Mouse (Mus musculus): ENCODE results near the gene Map3k4.

Map3k4 gene

GRCm38 (mm10) chr17:12318663-12319201, at the start of gene Map3k4:
TSS of gene Map3k4 (minus strand) at chr17:12318796.
- peak; percentile 96 for DNase-seq (ENCODE audit: inconsistent ontology term)

GRCm38 (mm10) chr17:12367373-12367930, 48.9 kb upstream of the Map3k4 start:
- DNase-seq (ENCODE audit: inconsistent ontology term): peak; percentile 60

GRCm38 (mm10) chr17:12364426-12364735, 45.8 kb upstream of the Map3k4 start:
- no peak for DNase-seq (ENCODE audit: inconsistent ontology term)

- DNase-seq (ENCODE audit: inconsistent ontology term): peak; percentile 49
Measured at GRCm38 (mm10) chr17:12363601-12364425, 45.2 kb upstream of the Map3k4 start.

DNA sequence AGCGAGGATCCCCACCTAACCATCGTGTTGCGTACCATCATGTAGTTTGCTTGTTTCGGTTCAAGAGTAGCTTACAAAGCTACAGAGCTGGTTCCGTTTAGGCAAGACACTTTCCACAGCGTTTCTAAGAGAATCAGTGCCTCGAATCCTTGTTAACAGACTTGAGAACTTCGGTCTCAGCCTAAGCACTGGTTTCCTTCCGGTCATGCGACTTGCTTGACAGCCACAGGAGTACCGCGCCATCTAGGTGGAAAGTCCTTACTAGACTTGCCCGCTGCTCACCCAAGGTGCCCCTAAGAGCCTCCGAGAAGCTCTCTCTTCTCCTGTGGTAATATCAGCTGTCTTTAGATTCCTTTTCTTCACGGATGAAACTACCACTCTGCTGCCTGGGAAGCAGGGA, 41.3 kb upstream of the Map3k4 start:
- DNase-seq (ENCODE audit: inconsistent ontology term): no peak

GRCm38 (mm10) chr17:12352781-12353180, 34.2 kb upstream of the Map3k4 start:
- DNase-seq (ENCODE audit: inconsistent ontology term): no peak

DNA sequence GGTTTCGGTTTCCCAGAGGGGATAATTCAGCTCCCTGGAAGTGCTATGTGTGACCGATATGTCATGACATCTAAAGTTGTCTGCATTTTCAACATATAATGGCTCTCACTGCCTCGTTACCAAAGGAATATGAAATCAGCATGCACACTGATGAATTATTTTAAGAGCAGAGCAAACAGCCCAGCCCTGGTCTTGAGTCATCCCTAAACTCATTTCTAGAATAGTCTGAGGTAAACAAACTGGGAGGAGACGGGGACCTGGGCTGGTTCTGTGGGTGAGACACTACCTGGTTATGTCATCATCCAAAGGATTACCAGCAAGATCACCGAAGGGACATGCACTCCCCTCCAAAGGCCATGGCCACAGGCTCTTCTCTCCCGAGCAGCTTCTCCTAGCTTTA, 33.0 kb upstream of the Map3k4 start:
- no peak for DNase-seq (ENCODE audit: inconsistent ontology term)

- DNase-seq (ENCODE audit: inconsistent ontology term): no peak
Measured at GRCm38 (mm10) chr17:12347462-12347861, 28.9 kb upstream of the Map3k4 start.

DNA sequence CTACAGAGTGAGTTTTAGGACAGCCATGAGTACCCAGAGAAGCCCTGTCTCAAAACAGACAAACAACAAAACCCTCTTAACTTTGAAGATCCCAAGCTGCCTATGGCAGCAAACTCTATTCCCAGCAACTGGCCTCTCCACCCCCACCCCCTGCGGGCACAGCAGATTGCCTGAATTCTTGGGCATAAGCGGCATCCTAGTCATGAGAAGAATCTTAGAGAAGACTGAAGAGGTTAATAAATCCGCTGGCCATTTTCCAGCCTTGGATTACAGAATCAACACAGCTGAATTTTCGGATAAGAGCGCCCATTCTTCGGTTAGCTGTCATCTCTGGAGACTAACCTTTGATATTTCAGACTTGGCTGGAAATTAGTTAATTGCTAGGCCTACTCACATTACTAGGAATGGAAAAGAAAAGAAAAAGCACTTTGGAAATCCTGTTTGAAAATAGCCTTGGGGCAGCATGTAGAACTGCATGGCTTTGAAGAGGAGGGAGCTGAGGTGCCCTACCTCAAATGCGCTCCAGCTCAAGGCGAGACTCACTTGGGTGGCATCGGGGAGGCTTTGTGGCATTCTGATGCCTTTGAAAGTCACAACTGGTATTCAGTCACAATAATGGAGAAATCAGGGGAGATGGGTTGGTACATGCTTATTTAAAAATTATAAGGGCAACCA, 25.2 kb upstream of the Map3k4 start:
- peak; percentile 95 for DNase-seq (ENCODE audit: inconsistent ontology term)

GRCm38 (mm10) chr17:12337156-12337555, 18.6 kb upstream of the Map3k4 start:
- DNase-seq (ENCODE audit: inconsistent ontology term): no peak

- DNase-seq (ENCODE audit: inconsistent ontology term): no peak
Measured at GRCm38 (mm10) chr17:12336073-12336868, 17.7 kb upstream of the Map3k4 start.

GRCm38 (mm10) chr17:12335115-12335514, 16.5 kb upstream of the Map3k4 start:
- no peak for DNase-seq (ENCODE audit: inconsistent ontology term)

GRCm38 (mm10) chr17:12327847-12328518, 9.4 kb upstream of the Map3k4 start:
- DNase-seq (ENCODE audit: inconsistent ontology term): peak; percentile 84

GRCm38 (mm10) chr17:12319786-12320185, 1.2 kb upstream of the Map3k4 start:
- no peak for DNase-seq (ENCODE audit: inconsistent ontology term)

DNA sequence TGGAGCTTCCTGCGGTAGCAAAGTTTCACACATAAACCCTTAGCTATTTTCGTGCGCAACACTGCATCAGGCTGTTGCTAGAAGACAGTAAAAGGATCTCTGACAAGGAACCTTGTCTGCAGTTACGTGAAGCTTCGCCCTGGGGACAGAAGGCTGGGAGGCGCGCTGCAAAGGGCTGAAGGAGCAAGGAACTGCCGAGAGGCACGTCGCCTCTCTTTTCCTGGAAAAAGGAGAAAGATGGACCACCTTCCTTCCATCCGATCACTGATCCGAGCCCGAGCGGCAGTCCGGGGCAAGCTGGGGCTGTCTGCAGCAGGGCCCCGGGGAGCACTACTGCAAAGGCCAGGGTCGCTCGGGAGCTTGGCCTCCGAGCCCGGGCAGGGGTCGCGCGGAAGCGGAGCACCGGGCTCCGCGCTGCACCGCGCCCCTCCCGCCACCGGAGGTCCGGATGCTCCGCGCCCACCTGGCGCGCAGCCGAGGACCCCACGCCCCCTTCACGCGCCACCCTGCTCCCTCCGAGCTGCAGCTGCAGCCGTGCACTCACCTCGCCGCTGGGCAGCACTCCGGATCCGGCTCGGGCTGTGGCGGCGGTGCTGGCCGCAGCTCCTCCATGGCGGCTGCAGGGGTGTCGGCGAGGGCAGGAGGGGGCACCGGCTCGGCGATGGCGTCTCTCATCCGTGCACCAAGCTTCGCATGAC, 493 bp downstream of the Map3k4 start:
- DNase-seq (ENCODE audit: inconsistent ontology term): no peak

- DNase-seq (ENCODE audit: inconsistent ontology term): no peak
Measured at GRCm38 (mm10) chr17:12317607-12317953, 1.0 kb downstream of the Map3k4 start.

DNA sequence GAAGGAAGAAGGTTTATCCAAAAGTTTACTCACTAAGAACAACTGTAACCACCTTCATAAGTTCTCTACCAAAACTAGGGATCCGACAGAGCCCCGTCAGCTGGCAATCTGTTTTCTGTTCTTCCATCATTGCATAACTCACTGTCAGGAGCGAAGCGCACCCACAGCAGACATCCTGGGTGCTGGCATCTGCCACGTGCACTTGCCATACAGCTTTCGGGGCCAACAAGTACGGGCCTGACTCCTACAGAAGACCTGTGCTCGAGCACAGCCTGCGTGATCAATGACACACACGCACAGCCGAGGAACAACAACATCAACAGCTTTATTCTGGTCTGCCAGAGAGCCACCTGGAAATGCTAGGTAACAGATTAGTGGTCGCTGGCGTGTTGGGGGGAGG, 2.3 kb downstream of the Map3k4 start:
- no peak for DNase-seq (ENCODE audit: inconsistent ontology term)

GRCm38 (mm10) chr17:12312248-12312647, 6.3 kb downstream of the Map3k4 start:
- DNase-seq (ENCODE audit: inconsistent ontology term): no peak

DNA sequence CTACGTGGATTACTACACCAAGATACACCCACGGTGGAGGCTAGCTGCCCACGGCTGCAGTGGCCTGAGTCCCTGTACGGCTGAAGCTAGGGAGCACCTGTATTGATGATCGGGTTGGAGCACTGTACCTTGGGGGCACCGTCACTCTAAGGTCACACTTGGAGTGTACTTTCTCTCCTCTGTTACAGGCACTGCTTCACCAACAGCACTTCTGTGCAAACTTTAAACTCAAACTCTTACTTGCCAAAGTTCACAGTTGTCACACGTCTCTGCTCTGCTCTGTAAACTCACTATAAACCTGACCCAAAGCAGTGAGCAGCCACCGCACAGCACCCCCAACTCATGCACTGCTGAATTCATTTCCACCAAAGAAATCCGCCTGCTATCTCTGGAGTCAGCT, 9.1 kb downstream of the Map3k4 start:
- no peak for DNase-seq (ENCODE audit: inconsistent ontology term)

GRCm38 (mm10) chr17:12309059-12309458, 9.5 kb downstream of the Map3k4 start:
- DNase-seq (ENCODE audit: inconsistent ontology term): no peak
